Mouse (Mus musculus): ENCODE results near the gene Plekha8. TPM values are rescaled to one million over a fixed set of nuclear protein-coding genes. Genes with fewer than 3 reads are reported as not detected.

Gene Plekha8
- polyA plus RNA-seq, 1 experiment from 2014 or later = 11.8 TPM

- TF ChIP-seq CTCF (IDR thresholded peaks at IDR 0.05; ENCODE audit: low read depth) = no peak
- Histone ChIP-seq H3K36me3 (ENCODE audit: insufficient read depth) (no peaks in the 10 kb centered on the region), H3K4me2 (peak overlapping the region; percentile 99), H3K4me1 (ENCODE audit: insufficient read depth) (no peaks in the 10 kb centered on the region), H3K27ac (ENCODE audit: low read depth) (no peak overlapping the region), H3K4me3 (ENCODE audit: low read depth, low read length) (peak overlapping the region; percentile 71), H3K9ac (peak overlapping the region; percentile 56), H3K9me3 (ENCODE audit: low read depth, low read length) (no peaks in the 10 kb centered on the region), H3K27me3 (ENCODE audit: insufficient read depth, low read length) (peaks cover 15% of the 10 kb centered on the region; the same call in 1 of the 2 replicates)
- DNase-seq (peak; percentile 59), ATAC-seq (ENCODE audit: insufficient read depth) (no peak)
- under 1% methylated on average over 60 of the region's 61 CpGs for WGBS
Observed at GRCm38 (mm10) chr6:54681746-54682428, 87.0 kb downstream of the Plekha8 start.

GRCm38 (mm10) chr6:54684085-54684484 lies 89.2 kb downstream of the Plekha8 start:
- TF ChIP-seq CTCF (IDR thresholded peaks at IDR 0.05; ENCODE audit: low read depth) = no peak
- DNase-seq (no peak), ATAC-seq (ENCODE audit: insufficient read depth) (no peak)
- H3K36me3 ChIP-seq (ENCODE audit: insufficient read depth) = no peaks in the 10 kb centered on the region
- no peaks in the 10 kb centered on the region for H3K9me3 ChIP-seq (ENCODE audit: low read depth, low read length)
- WGBS = 78% methylated on average over 4 of the region's 4 CpGs
- H3K4me2 ChIP-seq = no peak overlapping the region
- peaks cover 15% of the 10 kb centered on the region; the same call in 1 of the 2 replicates for H3K27me3 ChIP-seq (ENCODE audit: insufficient read depth, low read length)
- no peak overlapping the region for H3K27ac ChIP-seq (ENCODE audit: low read depth)
- H3K4me1 ChIP-seq (ENCODE audit: insufficient read depth) = no peaks in the 10 kb centered on the region
- H3K9ac ChIP-seq = no peak overlapping the region
- H3K4me3 ChIP-seq (ENCODE audit: low read depth, low read length) = no peak overlapping the region

GRCm38 (mm10) chr6:54685103-54685502 lies 90.2 kb downstream of the Plekha8 start:
- no peak for DNase-seq
- no peak for ATAC-seq (ENCODE audit: insufficient read depth)
- 79% methylated on average over 5 of the region's 5 CpGs for WGBS
- Histone ChIP-seq H3K27ac (ENCODE audit: low read depth) (no peak overlapping the region), H3K4me2 (no peak overlapping the region), H3K9me3 (ENCODE audit: low read depth, low read length) (no peaks in the 10 kb centered on the region), H3K36me3 (ENCODE audit: insufficient read depth) (no peaks in the 10 kb centered on the region), H3K9ac (no peak overlapping the region), H3K27me3 (ENCODE audit: insufficient read depth, low read length) (peaks cover 11% of the 10 kb centered on the region; the same call in 1 of the 2 replicates), H3K4me1 (ENCODE audit: insufficient read depth) (no peaks in the 10 kb centered on the region), H3K4me3 (ENCODE audit: low read depth, low read length) (no peak overlapping the region)
- no peak for TF ChIP-seq CTCF (IDR thresholded peaks at IDR 0.05; ENCODE audit: low read depth)

DNA sequence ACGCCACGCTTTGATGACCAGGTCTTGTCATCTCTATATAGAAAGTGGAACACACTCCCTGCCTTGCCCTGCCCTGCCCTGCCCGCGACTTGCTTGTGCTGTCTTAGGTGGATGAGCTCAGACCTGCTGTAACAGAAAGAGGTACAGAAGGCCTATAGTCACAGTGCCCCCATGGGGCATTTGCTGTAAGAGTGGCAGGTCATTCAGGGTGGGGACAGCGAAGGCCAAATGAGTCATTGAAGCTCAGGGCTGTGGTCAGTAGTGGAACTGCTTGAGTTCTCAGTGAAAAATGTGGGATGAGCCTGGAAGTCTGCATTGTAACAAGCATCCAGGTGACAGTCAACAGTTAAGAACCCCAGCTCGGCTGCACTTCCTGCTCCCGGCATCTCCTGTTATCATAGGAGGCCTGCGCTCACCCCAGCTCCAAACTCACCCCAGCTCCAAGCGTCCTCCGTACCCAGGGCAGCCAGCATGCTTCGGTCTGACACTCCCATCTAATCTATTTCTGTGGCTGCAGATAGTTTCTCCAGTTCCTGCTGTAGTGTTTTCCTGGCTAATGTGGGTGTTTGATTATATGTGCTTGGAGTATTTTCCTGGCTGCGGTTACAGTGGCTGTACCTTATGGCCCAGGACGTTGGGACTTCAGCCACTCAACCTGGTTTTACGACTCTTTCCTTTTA lies 90.9 kb downstream of the Plekha8 start:
- H3K4me3 ChIP-seq (ENCODE audit: low read depth, low read length) = no peak overlapping the region
- no peak for TF ChIP-seq CTCF (IDR thresholded peaks at IDR 0.05; ENCODE audit: low read depth)
- no peaks in the 10 kb centered on the region for H3K9me3 ChIP-seq (ENCODE audit: low read depth, low read length)
- peaks cover 11% of the 10 kb centered on the region; the same call in 1 of the 2 replicates for H3K27me3 ChIP-seq (ENCODE audit: insufficient read depth, low read length)
- no peaks in the 10 kb centered on the region for H3K4me1 ChIP-seq (ENCODE audit: insufficient read depth)
- 64% methylated on average over 14 of the region's 14 CpGs for WGBS
- DNase-seq (no peak), ATAC-seq (ENCODE audit: insufficient read depth) (no peak)
- H3K4me2 ChIP-seq = no peak overlapping the region
- H3K27ac ChIP-seq (ENCODE audit: low read depth) = no peak overlapping the region
- no peaks in the 10 kb centered on the region for H3K36me3 ChIP-seq (ENCODE audit: insufficient read depth)
- H3K9ac ChIP-seq = no peak overlapping the region

DNA sequence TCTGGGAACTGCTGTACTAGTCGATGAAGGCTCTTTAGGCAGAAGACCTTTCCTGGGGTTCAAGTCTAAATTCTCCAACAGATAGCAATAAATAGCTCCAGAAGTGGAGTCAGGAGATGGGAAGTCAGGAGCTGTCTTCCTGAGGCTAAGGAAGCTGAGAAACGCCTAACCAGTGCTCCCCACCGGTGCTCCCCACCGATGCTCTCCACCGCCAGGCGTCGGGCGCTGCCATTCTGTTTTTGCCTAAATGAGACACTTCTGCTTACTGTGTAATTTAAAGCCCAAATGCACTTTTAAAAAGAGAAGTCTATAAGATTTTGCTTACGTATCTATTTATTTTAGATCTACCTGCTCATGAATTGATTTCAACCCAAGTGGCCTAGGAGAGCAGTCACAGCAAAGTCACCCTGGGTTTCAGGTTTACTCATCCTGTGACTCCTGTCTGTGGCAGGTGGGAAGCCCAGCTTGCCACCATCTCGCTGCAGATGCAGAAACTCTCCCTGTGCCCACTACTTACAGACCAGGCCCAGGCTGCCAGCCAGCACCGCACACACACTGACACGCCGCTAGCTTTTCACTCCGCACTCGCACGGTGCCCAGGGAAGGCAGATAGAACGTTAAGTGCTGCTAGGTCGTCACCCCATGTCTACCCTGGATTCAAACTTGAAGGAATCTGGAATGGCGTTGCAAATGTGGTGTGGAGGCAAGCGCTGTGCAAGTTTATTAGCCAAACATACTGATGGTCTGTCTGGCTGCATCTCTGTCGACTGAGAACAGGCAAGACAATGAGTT lies 92.2 kb downstream of the Plekha8 start:
- Histone ChIP-seq H3K4me3 (ENCODE audit: low read depth, low read length) (no peak overlapping the region), H3K9ac (no peak overlapping the region), H3K4me1 (ENCODE audit: insufficient read depth) (no peaks in the 10 kb centered on the region), H3K27ac (ENCODE audit: low read depth) (no peak overlapping the region), H3K36me3 (ENCODE audit: insufficient read depth) (no peaks in the 10 kb centered on the region), H3K27me3 (ENCODE audit: insufficient read depth, low read length) (peaks cover 9% of the 10 kb centered on the region; the same call in 1 of the 2 replicates), H3K9me3 (ENCODE audit: low read depth, low read length) (no peaks in the 10 kb centered on the region), H3K4me2 (no peak overlapping the region)
- DNase-seq = no peak
- 85% methylated on average over 21 of the region's 21 CpGs for whole genome bisulfite sequencing
- TF ChIP-seq CTCF (IDR thresholded peaks at IDR 0.05; ENCODE audit: low read depth) = no peak
- no peak for ATAC-seq (ENCODE audit: insufficient read depth)

- no peak overlapping the region for H3K9ac ChIP-seq
- no peaks in the 10 kb centered on the region for H3K4me1 ChIP-seq (ENCODE audit: insufficient read depth)
- H3K27me3 ChIP-seq (ENCODE audit: insufficient read depth, low read length) = peaks cover 2% of the 10 kb centered on the region; the same call in 1 of the 2 replicates
- WGBS = 77% methylated on average over 18 of the region's 18 CpGs
- no peaks in the 10 kb centered on the region for H3K36me3 ChIP-seq (ENCODE audit: insufficient read depth)
- H3K4me3 ChIP-seq (ENCODE audit: low read depth, low read length) = no peak overlapping the region
- ATAC-seq (ENCODE audit: insufficient read depth) (no peak), DNase-seq (no peak)
- no peak for TF ChIP-seq CTCF (IDR thresholded peaks at IDR 0.05; ENCODE audit: low read depth)
- no peak overlapping the region for H3K27ac ChIP-seq (ENCODE audit: low read depth)
- no peaks in the 10 kb centered on the region for H3K9me3 ChIP-seq (ENCODE audit: low read depth, low read length)
- H3K4me2 ChIP-seq = no peak overlapping the region
Observed at GRCm38 (mm10) chr6:54688467-54689323, 93.8 kb downstream of the Plekha8 start.

Data from lung, embryonic 14.5 days (tissue).